Mouse (Mus musculus) heart, adult 2 months (tissue): ENCODE measurements at regions not wholly inside any gene's neighbourhood (a gene's known extent, or its start where the extent isn't known, plus 50 kb on each side); places are given as distances from the start of the nearest gene placed in this dataset.

Experiments
- DNase-seq, 2 experiments: peaks; one replicate each; pipeline ENCODE4 v3.0.0; 2021
- H3K27ac ChIP-seq: fragments of 200-600 bp; 2 replicates; pipeline ENCODE4 v1.8.1; 2022
- H3K27me3 ChIP-seq: fragments of 200-500 bp; 2 replicates; pipeline ENCODE4 v1.6.1; 2012; ENCODE audit warnings: mild to moderate bottlenecking, low read length, inconsistent platforms, mixed read lengths; ENCODE audit not compliant: control insufficient read depth, insufficient read depth
- H3K36me3 ChIP-seq: fragments of 200-500 bp; 2 replicates; pipeline ENCODE4 v1.6.1; 2012; ENCODE audit warnings: low read length, inconsistent platforms; ENCODE audit not compliant: control insufficient read depth, insufficient read depth
- H3K4me1 ChIP-seq: fragments of 200-500 bp; 2 replicates; pipeline ENCODE4 v1.6.1; 2011; ENCODE audit warnings: low read length; ENCODE audit not compliant: control insufficient read depth, insufficient read depth
- H3K4me3 ChIP-seq: fragments of 200-600 bp; 2 replicates; pipeline ENCODE4 v1.8.1; 2022
- H3K79me2 ChIP-seq: fragments of 200-500 bp; replicated peaks from 2 replicates; pipeline ENCODE4 v1.6.1; 2012; ENCODE audit warnings: mild to moderate bottlenecking, inconsistent platforms, low read length, moderate library complexity, mixed read lengths; ENCODE audit not compliant: control insufficient read depth, insufficient read depth
- H3K9ac ChIP-seq: fragments of 200-500 bp; 2 replicates; pipeline ENCODE4 v1.6.1; 2012; ENCODE audit warnings: low read depth, mild to moderate bottlenecking, control low read depth, inconsistent platforms, low read length, mixed read lengths
- CTCF ChIP-seq: fragments of 200-600 bp; IDR thresholded peaks from 2 replicates; pipeline ENCODE4 v1.8.1; 2022; ENCODE audit warnings: antibody characterized with exemption, mild to moderate bottlenecking, moderate library complexity
- EP300 ChIP-seq: fragments of 200-500 bp; IDR thresholded peaks from 2 replicates; pipeline ENCODE4 v1.6.1; 2011; ENCODE audit warnings: low read depth, low read length, control low read depth; ENCODE audit not compliant: insufficient read depth
- POLR2A ChIP-seq: fragments of 200-500 bp; IDR thresholded peaks from 2 replicates; pipeline ENCODE4 v1.6.1; 2011; ENCODE audit warnings: mild to moderate bottlenecking, low read depth, low read length, control low read depth; ENCODE audit not compliant: insufficient read depth
- WGBS: fragments of 180-500 bp; shearing (Covaris S2); methylation state at CpG from one replicate; pipeline ENCODE4 v1.1.7; 2018; 5-methylcytosine and 5-hydroxymethylcytosine counted together
- intact Hi-C: fragments of 180-260 bp; cut with DNase I; formaldehyde crosslinking; loops from one replicate; pipeline ENCODE4 v1.15.1; 2025

GRCm38 (mm10) chr11:111252226-111252625, 186.3 kb downstream of the Kcnj2 start:
- no peaks in the 10 kb centered on the region for H3K36me3 ChIP-seq
- H3K9ac ChIP-seq: no peak overlapping the region
- 80% methylated on average over 4 of the region's 4 CpGs for WGBS
- H3K4me3 ChIP-seq: no peak overlapping the region
- intact Hi-C loops: no loop called here
- no peak for DNase-seq
- TF ChIP-seq POLR2A (no peak), EP300 (no peak), CTCF (no peak)
- H3K27ac ChIP-seq: no peak overlapping the region
- no peaks in the 10 kb centered on the region for H3K4me1 ChIP-seq
- no peaks in the 10 kb centered on the region for H3K79me2 ChIP-seq
- no peaks in the 10 kb centered on the region for H3K27me3 ChIP-seq

DNA sequence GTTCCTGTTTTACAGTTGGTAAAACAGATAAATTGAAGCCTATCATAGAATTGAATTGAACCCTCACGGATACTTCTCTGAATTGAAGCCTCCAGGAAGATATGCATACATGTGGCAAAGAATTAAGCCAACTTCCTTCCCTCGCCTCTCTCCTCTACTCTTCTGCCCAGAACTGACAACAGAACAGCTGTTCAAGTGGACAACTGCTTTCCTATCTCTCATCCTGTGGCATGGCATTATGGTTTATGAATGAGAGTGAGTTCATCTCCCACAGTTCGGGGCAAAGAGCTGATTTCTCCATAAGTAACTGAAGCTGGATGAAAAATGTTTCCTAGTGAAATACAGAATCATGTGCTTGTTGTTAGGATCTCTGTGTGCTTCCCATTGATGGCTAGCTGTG, 190.6 kb downstream of the Kcnj2 start:
- intact Hi-C loops: no loop called here
- H3K27ac ChIP-seq: no peak overlapping the region
- H3K4me1 ChIP-seq: no peaks in the 10 kb centered on the region
- no peaks in the 10 kb centered on the region for H3K79me2 ChIP-seq
- DNase-seq: no peak
- TF ChIP-seq POLR2A (no peak), CTCF (no peak), EP300 (no peak)
- no peaks in the 10 kb centered on the region for H3K36me3 ChIP-seq
- no peak overlapping the region for H3K9ac ChIP-seq
- no peak overlapping the region for H3K4me3 ChIP-seq
- H3K27me3 ChIP-seq: no peaks in the 10 kb centered on the region
- WGBS: 68% methylated on average over 3 of the region's 3 CpGs

DNA sequence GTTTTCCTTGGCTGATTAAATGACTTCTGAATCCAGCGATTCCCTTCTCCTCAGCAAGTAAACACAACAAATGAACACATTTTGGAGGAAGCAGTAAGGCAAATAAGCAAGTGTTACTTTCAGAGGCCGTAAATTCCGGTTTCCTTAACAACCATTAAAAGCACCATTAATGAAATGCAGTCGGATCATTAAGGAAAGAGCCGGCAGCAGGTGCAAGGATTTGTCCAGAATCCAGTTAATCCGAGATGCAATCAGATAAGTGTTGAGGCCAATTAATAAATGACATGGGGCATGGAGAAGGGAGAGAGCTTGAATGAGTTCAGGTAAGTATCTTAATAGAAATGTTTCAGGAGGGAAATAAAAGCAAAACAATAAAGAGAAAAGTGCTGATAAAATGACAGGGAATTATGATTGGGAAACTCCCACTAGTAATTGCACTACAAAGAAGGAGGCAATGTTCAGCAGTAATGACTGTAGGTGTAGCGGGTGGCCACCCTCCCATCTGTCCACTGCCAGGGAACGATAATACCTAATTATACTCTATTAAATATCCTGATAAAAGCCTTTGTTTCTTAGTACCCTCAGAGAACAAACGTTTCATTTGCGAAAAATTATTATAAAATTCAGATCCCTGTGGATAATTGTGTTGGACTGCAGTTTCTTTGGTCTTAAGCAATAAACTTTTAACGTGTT, 194.9 kb downstream of the Kcnj2 start:
- intact Hi-C loops: no loop called here
- Histone ChIP-seq H3K4me1 (no peaks in the 10 kb centered on the region), H3K27ac (no peak overlapping the region), H3K27me3 (no peaks in the 10 kb centered on the region), H3K79me2 (no peaks in the 10 kb centered on the region), H3K9ac (no peak overlapping the region), H3K4me3 (no peak overlapping the region), H3K36me3 (no peaks in the 10 kb centered on the region)
- 84% methylated on average over 11 of the region's 11 CpGs for WGBS
- no peak for DNase-seq
- TF ChIP-seq CTCF: no peak
- no peak for TF ChIP-seq EP300

- no peaks in the 10 kb centered on the region for H3K36me3 ChIP-seq
- H3K27ac ChIP-seq: no peak overlapping the region
- H3K9ac ChIP-seq: no peak overlapping the region
- intact Hi-C loops: no loop called here
- DNase-seq: no peak
- no peak overlapping the region for H3K4me3 ChIP-seq
- no peaks in the 10 kb centered on the region for H3K27me3 ChIP-seq
- no peak for TF ChIP-seq POLR2A
- no peak for TF ChIP-seq CTCF
- TF ChIP-seq EP300: no peak
- no peaks in the 10 kb centered on the region for H3K4me1 ChIP-seq
- no peaks in the 10 kb centered on the region for H3K79me2 ChIP-seq
Measured at GRCm38 (mm10) chr11:111273651-111274050, 207.7 kb downstream of the Kcnj2 start.

DNA sequence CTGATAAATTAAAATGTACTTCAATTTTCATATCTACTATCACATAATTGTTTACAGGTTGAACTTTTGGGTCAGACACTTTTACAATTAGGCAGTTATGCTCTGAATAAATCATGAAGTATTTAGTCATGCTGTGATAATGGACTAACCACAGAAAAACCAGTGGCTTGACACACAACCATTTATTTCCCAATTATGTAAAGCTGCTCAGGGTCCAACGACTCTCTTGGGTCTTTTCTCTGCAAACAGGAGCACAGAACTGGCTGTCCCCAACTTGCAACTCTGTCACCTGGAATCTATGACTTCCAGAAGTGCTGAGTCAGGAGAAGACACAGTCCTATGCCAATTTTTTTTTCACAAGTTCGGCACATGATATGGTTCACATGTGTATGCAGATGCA, 214.8 kb downstream of the Kcnj2 start:
- TF ChIP-seq POLR2A (no peak), CTCF (no peak), EP300 (no peak)
- Histone ChIP-seq H3K27me3 (no peaks in the 10 kb centered on the region), H3K9ac (no peak overlapping the region), H3K79me2 (no peaks in the 10 kb centered on the region), H3K36me3 (no peaks in the 10 kb centered on the region), H3K4me1 (no peaks in the 10 kb centered on the region), H3K27ac (no peak overlapping the region), H3K4me3 (no peak overlapping the region)
- intact Hi-C loops: no loop called here
- WGBS: 47% methylated on average over 2 of the region's 2 CpGs
- no peak for DNase-seq

DNA sequence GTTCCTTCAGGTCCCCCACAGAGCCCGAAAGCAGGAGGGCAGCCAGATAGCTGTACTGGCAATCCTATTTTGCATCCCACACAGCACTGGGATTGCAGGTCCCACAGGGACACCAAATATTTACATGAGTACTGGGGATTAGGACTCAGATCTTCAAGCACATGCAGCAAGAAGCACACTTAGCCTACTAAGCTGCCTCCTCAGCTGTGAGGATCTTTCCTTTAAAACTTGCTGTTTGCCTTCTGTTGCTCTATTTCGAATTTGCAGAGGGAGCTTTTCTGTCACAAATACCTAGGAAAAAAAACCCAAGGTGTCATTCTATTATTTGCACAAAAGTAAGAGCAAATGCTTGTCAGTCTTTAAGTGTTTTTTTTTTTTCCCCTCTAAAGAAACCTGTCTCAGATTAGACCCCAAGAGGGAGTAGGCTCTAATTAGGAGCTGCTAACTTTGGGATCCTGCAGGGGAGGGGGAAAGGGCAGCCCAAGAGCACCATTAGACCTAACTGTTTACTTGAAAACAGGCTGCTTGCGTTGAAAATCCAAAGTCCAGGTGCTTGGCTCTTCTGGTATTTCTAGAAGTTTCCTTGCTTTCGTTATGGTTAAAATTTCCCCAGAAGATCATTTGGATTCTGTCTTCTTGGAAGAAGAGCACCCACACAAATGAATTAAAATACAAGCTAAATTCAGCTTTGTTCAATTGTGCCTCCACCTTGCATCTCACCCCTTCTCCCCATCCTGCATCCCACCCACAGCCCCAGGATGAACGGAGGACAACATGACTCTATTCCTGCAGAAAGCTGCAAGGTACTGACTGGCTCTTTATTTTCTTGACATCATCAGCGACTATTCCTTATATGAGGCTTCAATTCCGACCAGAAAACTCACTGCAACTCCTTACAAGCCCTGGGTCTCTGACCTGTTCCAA, 215.5 kb downstream of the Kcnj2 start:
- Histone ChIP-seq H3K27me3 (no peaks in the 10 kb centered on the region), H3K36me3 (no peaks in the 10 kb centered on the region), H3K4me1 (no peaks in the 10 kb centered on the region), H3K79me2 (no peaks in the 10 kb centered on the region), H3K27ac (no peak overlapping the region), H3K4me3 (no peak overlapping the region), H3K9ac (no peak overlapping the region)
- TF ChIP-seq CTCF (no peak), EP300 (no peak), POLR2A (no peak)
- 61% methylated on average over 7 of the region's 7 CpGs for WGBS
- no peak for DNase-seq
- intact Hi-C loops: no loop called here
